Mouse (Mus musculus) mouse trophoblast stem cell (cell line): ENCODE measurements at regions not wholly inside any gene's neighbourhood (a gene's known extent, or its start where the extent isn't known, plus 50 kb on each side); places are given as distances from the start of the nearest gene placed in this dataset.

Experiments
- in situ Hi-C, 2 experiments: fragments of 300-500 bp; cut with MseI, MboI; formaldehyde crosslinking; loops; 2 replicates in 1 of 2; 3 replicates in 1 of 2; pipeline ENCODE4 v1.15.1; 2025

DNA sequence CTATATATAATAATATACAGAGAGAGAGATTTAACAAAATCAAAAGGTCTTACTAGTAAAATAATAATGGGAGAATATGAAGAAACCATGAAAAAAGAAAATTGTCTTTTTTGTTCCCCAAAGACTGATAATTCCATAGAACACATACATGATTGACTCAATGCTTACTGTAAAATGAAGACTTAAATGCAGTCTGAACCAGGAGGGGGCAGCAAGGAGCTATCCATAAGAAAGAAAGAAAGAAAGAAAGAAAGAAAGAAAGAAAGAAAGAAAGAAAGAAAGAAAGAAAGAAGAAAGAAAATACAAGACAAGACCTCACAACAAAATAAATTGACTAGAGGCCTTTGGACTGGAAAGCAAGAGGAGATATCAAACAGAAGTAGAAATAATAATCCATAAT, 868.8 kb upstream of the Acvr2a start:
- in situ Hi-C loops: no loop called here

DNA sequence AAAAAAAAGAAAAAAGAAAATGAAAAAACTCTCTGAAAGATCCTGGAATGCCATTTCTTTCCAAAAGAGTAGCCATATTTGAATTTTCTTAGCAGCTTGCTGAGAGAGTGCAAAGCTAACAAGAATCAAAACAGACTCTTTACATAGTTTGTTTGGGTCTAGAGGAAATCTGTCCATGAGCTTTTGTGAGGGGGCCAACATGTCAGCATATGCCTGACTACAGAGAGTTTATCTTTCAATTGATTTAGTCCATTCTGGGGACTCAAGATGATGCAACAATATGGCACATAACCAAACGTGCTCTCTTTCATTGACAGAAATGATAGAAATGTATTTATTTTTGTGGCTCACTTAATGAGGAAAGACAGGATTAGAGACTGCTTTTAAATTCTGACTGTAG, 822.8 kb upstream of the Acvr2a start:
- in situ Hi-C loops: no loop called here

DNA sequence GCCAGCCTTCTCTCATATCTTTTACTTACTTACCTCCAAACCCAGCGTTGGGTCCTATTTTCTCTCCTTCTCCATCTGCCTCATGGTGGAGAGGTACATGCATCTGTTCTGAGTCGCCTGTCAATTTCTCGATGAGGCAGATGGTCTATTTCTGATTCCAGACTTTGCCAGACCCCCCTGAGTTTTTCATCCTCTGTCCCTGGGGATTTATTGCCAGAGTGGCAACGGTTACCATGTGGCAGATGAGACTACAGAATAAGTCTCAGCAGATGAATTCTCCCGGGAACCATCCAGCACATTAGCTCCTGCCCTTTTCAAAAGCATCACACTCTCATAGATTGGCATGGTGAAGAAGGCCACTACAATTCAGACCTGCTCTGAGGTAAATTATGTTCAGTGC, 819.7 kb upstream of the Acvr2a start:
- in situ Hi-C loops: no loop called here

DNA sequence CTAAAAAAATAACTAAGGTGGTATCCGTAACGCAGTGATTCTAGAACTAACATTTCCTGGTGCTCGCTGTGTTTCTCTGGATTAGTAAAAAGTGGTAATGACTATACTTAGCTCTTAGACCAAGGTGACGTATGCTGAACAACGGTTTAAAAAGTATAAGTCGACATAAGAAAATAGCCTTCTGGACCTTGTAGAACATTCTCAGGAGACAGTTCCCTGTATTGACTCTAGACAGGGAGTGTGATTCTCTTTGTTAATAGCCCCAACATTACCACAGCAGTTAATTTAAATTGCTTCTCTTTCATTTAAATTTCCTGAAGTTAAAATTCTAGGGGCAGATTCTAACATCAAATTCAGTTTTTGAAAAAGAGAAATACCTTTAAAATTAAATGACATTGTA, 812.7 kb upstream of the Acvr2a start:
- in situ Hi-C loops: loop anchor here in 1 of 2 experiments (25.0 kb wide), 1 partner anchor 886 kb away; no protein-coding TSS in a partner anchor

DNA sequence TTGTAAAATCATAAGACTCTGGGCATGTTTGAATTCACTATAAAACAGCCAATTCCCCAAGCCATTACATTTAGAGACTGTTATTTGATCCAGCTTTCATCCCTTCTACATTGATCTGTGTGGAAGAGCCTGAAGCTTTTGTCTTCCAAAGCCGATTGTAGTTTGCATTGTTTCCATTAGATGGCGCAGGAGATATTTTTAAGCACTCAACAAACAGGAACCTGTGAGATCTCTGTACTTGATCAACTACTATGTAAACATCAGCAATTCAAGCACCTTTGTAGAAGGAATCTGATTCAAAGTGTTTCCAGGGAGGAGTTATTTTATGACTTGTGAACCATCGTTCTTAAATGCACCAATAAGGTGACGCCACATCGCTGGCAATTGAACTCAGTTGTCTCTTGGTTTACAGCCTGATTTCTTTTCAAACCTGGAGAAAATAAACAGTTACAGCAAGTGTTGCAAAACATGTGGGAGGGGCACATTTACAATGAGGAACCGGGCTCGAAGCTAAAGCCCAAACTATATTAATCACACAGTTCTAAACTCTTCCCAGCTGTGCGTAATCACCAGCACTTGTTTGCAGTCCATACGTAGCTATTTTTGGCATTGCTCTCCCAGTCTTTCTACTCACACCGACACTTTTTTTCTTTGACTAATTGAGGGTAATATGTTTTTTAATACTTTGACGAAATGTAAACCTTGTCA, 812.0 kb upstream of the Acvr2a start:
- in situ Hi-C loops: loop anchor here in 1 of 2 experiments (25.0 kb wide), 1 partner anchor 885 kb away; no protein-coding TSS in a partner anchor

DNA sequence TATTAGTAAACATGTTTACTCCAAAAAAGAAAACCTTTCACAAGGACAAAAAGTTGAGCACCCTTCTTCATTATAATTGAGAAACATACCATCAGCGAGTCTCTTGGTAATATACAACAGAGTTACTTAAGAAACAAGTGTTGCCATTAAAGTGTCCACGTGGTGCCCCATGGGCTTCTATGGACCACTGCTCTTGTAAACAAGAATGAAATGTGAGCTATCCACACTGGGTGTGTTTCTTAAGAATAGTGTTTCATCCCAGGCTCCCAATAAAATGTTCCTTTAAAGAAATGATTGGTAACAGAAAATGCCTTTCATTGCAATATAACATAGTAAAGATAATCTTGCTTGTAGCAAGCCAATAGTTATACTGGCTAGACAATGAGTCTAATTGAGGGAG, 803.6 kb upstream of the Acvr2a start:
- in situ Hi-C loops: loop anchor here in 1 of 2 experiments (25.0 kb wide), 1 partner anchor 877 kb away; no protein-coding TSS in a partner anchor

DNA sequence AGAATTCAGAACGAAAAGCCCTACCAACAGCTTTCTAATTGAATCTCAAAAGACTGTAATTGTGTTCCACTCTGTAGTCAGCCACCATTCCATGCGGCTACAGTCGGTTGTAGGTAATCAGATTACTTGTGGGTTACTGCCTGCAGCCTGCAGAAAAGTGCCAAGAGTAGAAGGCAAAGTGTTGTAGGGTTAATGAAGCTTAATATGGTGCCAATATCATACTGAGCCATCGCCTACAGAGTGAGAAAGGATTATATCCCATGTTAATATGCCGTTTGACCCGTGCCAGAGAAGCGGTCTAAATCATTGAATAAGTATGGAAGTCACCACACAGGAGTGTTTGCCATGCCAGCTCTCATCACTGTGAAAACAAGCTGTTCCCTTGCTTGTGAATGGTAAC, 786.4 kb upstream of the Acvr2a start:
- in situ Hi-C loops: no loop called here

DNA sequence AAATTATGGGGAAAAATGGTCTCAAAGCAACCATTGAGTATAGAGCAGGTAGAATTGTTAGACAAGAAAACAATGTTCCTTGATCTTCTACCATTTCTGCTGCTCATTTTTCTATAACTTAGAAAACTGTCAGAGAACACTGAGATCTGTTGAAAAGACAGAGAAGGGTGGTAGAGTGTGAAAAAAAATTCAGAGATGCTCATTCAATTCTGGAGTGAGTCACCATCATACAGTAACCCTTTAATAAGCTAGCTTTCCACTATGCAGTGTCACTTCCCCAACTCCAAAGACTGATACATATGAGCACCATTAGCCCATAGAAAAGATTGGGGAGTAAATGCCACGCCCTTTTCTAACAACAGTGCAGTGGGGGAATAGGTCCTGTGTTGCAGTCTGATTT, 752.5 kb upstream of the Acvr2a start:
- in situ Hi-C loops: no loop called here

DNA sequence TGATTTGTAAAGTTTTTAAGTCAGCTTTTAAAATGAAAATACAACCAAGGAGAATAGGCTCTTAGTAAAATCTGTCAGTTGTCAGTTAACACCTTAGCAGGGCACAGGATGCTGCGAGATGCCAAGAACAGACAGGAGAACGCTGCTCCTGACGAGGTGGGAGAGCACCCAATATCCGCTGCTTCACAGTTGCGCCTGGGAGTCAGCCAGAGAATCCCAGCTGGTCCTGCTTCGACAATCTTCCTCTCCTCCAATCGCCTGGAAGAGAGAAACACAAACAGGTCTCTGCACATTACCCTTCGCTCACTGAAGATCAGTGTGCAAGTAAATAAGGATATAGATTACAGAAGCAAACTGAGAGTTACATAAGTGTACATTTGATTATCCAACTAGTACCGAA, 750.5 kb upstream of the Acvr2a start:
- in situ Hi-C loops: no loop called here

DNA sequence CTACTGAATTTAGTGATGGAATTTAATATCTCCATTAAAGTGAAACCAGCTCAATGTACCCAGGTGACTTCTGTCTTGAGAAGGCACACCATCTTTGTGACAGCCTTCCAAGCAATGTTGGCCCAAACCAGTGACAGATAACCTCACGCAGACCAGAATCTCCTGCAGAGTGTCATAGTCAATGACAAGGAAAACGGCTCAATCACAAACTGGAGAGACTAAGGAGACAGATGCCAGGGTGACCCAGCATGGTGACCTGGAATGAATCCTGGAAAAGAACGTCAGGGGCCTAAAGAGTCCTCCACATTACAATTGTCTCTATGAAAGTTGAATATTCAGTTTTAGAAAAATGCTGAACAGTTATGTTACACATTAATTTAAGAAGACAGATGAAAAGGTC, 748.7 kb upstream of the Acvr2a start:
- in situ Hi-C loops: no loop called here

DNA sequence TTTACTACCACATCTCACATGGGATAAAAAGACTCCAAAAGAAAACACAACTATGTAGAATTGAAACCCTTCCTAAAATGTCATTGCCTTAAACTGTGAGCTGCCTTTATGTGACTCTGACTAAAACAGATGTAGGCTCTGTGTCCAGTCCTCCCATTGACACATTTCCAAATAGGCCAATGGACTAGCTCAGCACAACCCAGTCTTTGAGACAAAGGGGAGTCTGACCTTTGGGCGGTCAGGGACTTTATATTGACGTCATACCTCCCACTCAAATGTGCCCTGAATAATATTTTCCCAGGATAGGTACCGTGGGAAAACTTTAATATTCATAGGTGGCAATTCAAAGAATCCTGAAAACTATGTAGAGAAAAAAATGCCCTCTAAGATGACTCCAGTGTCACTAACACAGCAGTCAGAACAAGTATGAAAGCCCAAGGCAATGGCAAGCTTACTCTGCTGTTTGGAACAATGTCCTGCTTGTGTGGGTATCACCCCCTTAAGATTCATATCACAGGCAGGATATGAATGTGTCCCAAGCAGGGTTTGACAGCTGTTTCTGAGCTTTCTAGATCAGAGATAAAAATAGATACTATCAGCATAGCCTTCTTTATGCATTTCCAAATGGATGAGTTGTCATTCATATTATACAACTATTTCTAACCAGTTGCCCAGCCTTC, 731.6 kb upstream of the Acvr2a start:
- in situ Hi-C loops: no loop called here

DNA sequence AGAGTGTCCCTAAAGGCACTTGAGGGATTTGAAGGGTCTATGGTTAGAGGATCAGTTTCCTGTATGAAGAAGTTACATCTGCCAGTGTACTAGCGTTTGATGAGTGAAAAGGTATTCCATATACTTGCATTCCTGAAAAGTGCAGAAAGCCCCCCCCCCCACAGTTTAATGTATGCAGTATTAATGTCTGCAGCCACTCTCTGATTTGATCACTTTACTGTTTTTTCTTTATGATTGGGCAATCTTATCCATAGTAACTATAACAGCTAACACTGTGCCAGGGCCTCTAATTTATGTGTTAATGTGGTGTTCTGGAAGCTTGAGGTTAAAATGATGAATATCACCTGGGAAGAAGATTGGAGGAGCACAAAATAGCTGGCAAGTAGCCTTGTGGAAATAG, 715.6 kb upstream of the Acvr2a start:
- in situ Hi-C loops: no loop called here

DNA sequence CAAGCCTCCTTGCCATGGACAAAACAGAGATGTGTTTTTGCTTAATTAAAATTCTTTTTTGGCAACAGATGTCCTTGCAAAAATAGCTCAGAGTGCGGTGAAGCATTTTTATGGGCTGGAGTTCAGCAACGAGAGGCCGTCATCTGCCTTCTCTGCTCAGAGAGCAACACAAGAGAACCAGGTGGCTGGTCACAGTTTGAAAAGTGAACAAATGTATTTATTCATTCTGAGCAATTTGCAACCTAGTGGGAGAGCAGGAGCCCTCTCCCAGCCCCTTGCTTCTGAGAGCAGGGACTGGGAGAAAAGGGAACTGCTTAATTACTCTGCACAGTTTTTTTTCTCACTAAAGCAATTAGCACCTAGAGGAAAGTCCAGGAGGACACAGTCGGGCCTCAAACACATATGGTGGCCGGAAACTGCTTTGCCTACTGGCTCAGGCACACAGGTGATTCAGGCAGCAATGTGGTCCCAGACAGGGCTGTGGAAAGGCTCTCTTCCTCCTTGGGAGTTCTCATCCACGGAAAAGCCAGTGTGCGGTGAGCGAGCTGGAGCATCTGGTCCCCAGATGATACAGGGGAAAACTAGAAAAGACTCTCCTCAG, 714.9 kb upstream of the Acvr2a start:
- in situ Hi-C loops: no loop called here

DNA sequence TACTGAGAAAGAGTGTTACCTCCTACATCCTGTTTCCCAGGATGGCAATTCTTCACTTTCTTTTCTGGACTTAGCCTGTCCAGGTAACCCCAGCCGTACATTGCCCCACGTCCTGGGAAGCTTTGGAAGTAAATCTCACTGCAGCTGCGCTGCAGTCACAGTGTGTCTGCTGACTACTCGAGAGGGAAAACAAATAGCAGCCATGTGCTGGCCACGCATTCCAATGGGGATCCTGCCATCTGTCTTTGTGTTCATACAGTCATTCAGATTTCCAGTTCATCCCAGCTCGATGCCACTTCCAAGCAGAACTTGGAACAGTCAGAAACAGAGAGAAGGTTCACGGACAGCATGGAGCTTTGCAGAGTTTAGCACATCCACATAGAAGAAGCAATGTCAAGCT, 690.2 kb upstream of the Acvr2a start:
- in situ Hi-C loops: no loop called here

DNA sequence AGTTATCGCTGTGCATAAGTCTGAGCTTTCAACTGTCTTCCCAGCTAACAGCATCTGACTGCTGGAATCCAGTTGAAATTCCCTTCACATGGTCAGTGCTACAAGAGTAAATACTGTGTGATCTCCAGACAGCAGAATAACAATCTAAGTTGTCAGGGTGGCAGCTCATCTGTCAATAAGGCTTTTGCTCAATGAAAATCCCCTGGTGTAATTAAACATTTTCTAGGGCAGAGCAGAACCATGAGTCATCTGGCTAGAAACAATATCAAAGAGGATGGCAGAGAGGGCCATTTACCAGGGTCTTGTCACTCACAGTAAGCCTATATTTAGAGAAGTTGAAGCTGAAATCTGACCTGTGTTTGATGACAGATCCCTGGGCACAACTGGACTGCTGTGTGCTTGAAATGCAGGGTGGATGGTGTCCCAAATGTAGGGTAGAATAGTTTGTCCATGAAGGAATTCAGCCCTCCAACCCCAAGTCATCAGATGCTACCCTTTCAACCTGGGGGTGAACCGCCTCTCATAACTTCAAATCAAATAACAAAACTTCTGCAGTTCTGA, 675.8 kb upstream of the Acvr2a start:
- in situ Hi-C loops: no loop called here

DNA sequence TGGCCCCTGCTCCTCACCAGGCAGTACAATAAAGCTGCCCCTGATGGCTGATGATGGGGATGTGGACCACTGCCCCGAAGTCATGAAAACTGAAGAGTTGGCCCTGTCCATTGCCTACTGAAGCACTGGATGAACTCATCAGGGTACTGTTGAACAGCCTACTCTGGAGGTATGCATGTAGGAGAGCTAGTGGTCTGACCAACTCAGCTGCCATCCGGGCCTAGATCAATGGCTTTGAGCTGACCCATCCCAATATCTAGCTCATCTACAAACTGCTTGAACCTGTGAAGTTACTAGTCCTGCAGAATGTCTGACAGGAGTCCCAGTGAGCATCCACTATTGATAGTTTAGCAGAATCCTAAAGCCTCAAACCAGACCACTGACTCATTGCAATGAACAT, 672.6 kb upstream of the Acvr2a start:
- in situ Hi-C loops: no loop called here

DNA sequence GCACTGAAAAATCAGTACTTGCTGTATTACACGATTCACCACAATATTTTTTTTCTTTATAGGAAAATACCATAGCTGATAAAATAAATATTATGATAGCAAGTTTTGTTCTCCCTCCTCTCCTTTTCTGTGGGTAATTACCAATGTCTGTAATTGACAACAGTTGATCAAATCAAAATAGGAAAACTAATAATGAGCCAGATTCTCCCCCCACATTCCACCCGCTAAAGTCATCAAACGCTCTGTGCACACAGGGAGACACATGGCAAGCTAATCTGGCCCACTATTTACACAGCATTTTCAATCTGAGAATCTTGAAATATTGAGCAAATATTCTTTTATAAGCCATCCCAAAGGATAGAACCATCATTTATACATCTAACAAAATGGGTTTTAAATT, 659.2 kb upstream of the Acvr2a start:
- in situ Hi-C loops: no loop called here

DNA sequence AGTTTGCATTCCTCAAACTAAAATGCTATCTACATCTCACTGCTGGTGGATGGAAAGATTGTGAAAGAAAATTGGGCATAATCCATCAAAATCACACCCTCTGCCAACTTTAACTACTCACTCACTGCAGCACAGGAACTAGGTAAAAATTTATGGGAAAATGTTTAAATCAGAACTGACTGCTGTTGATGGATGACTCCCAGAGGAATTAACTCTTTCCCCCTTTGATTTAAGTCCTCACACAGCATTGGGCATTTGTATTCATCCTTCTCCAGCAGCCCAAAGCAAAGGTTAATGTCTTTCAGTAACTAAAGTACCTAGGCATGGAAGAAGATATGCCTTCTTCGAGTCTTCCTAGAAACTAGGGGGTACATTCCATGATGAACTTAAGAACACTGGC, 641.3 kb upstream of the Acvr2a start:
- in situ Hi-C loops: no loop called here

DNA sequence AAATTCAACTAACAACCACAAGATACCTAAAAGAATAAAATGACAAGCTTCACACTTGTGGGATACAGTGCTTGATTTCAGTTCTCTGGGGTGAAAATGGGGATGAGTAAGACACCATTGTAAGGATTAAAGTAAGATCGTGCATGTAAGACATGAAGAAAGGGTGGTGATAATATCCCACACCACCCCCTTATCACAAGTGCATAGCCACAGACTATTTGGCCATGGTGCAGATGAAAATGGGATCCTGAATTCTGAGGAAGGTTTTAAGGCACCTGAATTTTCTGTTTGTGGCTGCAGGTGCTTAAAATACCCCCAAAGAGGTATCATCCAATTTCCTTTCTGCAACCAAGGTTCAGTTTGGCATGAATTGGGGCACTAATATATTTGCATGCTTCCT, 627.7 kb upstream of the Acvr2a start:
- in situ Hi-C loops: no loop called here

DNA sequence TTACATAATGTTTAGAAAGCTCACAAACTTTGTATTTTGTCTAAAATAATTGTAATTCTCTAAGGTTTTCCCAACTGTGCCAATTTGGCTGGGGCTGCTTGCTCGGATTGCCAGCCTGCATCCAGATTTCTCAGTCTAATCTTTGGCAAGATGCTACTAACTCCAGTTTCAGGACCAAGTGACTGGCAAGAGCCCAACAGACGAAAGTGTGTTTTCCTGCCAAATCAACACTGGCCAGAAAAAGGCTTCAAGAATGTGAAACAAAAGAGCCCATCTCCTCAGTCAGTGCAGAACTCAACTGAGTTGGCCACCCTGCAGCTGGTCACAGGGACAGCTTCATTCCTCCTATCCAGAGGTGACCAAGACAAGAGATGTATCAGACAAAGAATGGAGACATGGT, 627.3 kb upstream of the Acvr2a start:
- in situ Hi-C loops: no loop called here

DNA sequence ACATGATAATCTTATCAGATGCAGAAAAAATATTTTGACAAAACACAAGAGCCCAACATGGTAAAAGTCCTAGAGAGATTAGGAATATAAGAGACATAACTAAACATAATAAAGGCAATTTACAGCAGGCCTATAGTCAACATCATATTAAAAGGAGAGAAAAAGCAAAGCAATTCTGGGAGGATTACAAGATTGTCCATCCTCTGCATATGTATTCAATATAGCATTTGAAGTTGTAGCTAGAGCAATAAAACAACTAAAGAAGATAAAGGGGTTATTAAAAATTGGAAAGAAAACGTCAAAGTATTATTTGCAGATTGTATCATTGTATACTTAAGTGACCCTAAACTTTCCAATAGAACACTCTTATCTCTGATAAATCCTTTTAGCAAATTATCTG, 602.1 kb upstream of the Acvr2a start:
- in situ Hi-C loops: no loop called here

DNA sequence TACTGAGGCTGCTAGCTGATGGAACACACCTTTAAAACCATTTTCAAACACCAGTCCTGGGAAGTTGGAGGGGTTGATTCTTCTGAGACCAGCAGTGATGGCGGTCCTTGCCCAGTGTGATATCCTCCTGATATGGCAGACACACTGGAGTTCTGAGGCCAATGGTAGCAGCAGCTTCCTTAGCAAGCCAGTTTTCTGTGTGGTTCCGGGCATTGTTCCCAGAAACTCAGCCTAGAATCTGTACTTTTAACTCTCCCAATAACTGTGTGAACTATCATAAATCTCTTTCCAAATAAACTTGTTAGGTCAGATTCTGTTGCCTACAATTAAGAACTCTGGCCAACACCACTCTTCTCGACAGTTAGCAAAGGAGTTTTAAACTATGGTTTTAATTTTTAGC, 593.1 kb upstream of the Acvr2a start:
- in situ Hi-C loops: no loop called here
